Mouse (Mus musculus): ENCODE measurements around the gene Pitpna. TPM values are rescaled to one million over a fixed set of nuclear protein-coding genes. Genes with fewer than 3 reads are reported as not detected.

The Pitpna gene
- polyA plus RNA-seq, 1 experiment from 2014 or later = 25.4 TPM

Small RNAs within 50 kb of the gene (microRNA-seq; reads per million reads assigned to microRNA genes)
- gene Mir3971 = not detected

Other genes starting within 250 kb of the Pitpna start
- gene Rpa1, start 239.8 kb upstream of the Pitpna start, polyA plus RNA-seq (2015; fragmentation: Nextera tagmentation; extraction: Ambion mirVana) = 78.6 and 82.2 TPM in 2 replicates
- 4.0 and 4.6 TPM in 2 replicates for gene Smyd4, start 239.7 kb upstream of the Pitpna start, polyA plus RNA-seq (2015; fragmentation: Nextera tagmentation; extraction: Ambion mirVana)
- 363 and 402 TPM in 2 replicates for gene Serpinf1, start 165.4 kb upstream of the Pitpna start, polyA plus RNA-seq (2015; fragmentation: Nextera tagmentation; extraction: Ambion mirVana)
- gene Serpinf2, start 148.5 kb upstream of the Pitpna start, polyA plus RNA-seq (2015; fragmentation: Nextera tagmentation; extraction: Ambion mirVana) = 753 and 817 TPM in 2 replicates
- 22.6 and 24.9 TPM in 2 replicates for gene Wdr81, start 133.4 kb upstream of the Pitpna start, polyA plus RNA-seq (2015; fragmentation: Nextera tagmentation; extraction: Ambion mirVana)
- gene Tlcd2, start 126.4 kb upstream of the Pitpna start, polyA plus RNA-seq (2015; fragmentation: Nextera tagmentation; extraction: Ambion mirVana) = 19.6 and 20.4 TPM in 2 replicates
- 24.1 and 25.3 TPM in 2 replicates for gene Prpf8, start 101.3 kb upstream of the Pitpna start, polyA plus RNA-seq (2015; fragmentation: Nextera tagmentation; extraction: Ambion mirVana)
- gene Rilp, start 78.0 kb upstream of the Pitpna start, polyA plus RNA-seq (2015; fragmentation: Nextera tagmentation; extraction: Ambion mirVana) = 3.8 and 4.7 TPM in 2 replicates
- gene Scarf1, start 74.6 kb upstream of the Pitpna start, polyA plus RNA-seq (2015; fragmentation: Nextera tagmentation; extraction: Ambion mirVana) = 2.5 and 3.4 TPM in 2 replicates
- gene Slc43a2, start 56.4 kb upstream of the Pitpna start, polyA plus RNA-seq (2015; fragmentation: Nextera tagmentation; extraction: Ambion mirVana) = 4.4 and 4.5 TPM in 2 replicates
- gene Inpp5k, start 42.9 kb downstream of the Pitpna start, polyA plus RNA-seq (2015; fragmentation: Nextera tagmentation; extraction: Ambion mirVana) = 15.8 and 17.9 TPM in 2 replicates
- gene Myo1c, start 62.4 kb downstream of the Pitpna start, polyA plus RNA-seq (2015; fragmentation: Nextera tagmentation; extraction: Ambion mirVana) = 21.0 and 24.1 TPM in 2 replicates
- gene Crk, start 91.2 kb downstream of the Pitpna start, polyA plus RNA-seq (2015; fragmentation: Nextera tagmentation; extraction: Ambion mirVana) = 30.4 and 32.6 TPM in 2 replicates
- 192 and 206 TPM in 2 replicates for gene Ywhae, start 144.8 kb downstream of the Pitpna start, polyA plus RNA-seq (2015; fragmentation: Nextera tagmentation; extraction: Ambion mirVana)
- gene Doc2b, start 208.0 kb downstream of the Pitpna start, polyA plus RNA-seq (2015; fragmentation: Nextera tagmentation; extraction: Ambion mirVana) = 0.04 TPM in 1 of 2 replicates, not detected in the other